Mouse (Mus musculus): ENCODE data around the gene Rap1gap2. TPM values are rescaled to one million over a fixed set of nuclear protein-coding genes. Genes with fewer than 3 reads are reported as not detected.

Rap1gap2 gene
- polyA plus RNA-seq, 1 experiment from 2014 or later: 11.4 TPM

GRCm38 (mm10) chr11:74393489-74393888, 217.2 kb downstream of the Rap1gap2 start:
- no peak overlapping the region for H3K4me3 ChIP-seq (replicated peaks; ENCODE audit: low read depth, low read length)
- H3K4me1 ChIP-seq (replicated peaks; ENCODE audit: insufficient read depth, low read length): no peaks in the 10 kb centered on the region
- H3K4me2 ChIP-seq (ENCODE audit: low read length): no peak overlapping the region
- DNase-seq (ENCODE audit: low spot score) (no peak), ATAC-seq (replicated peaks; ENCODE audit: low FRiP score, low read depth) (no peak)
- no peak for TF ChIP-seq CTCF (IDR thresholded peaks at IDR 0.05; ENCODE audit: low read depth)
- no peak overlapping the region for H3K27ac ChIP-seq
- no peaks in the 10 kb centered on the region for H3K9me3 ChIP-seq (replicated peaks; ENCODE audit: low read length)
- no peak overlapping the region for H3K9ac ChIP-seq (ENCODE audit: low read depth, low read length)
- 89% methylated on average over 5 of the region's 5 CpGs for WGBS
- H3K36me3 ChIP-seq (ENCODE audit: insufficient read depth, low read length): no peaks in the 10 kb centered on the region
- no peaks in the 10 kb centered on the region for H3K27me3 ChIP-seq (ENCODE audit: insufficient read depth, low read length)

- Histone ChIP-seq H3K4me2 (ENCODE audit: low read length) (no peak overlapping the region), H3K36me3 (ENCODE audit: insufficient read depth, low read length) (no peaks in the 10 kb centered on the region), H3K9me3 (replicated peaks; ENCODE audit: low read length) (no peaks in the 10 kb centered on the region), H3K27ac (no peak overlapping the region), H3K9ac (ENCODE audit: low read depth, low read length) (no peak overlapping the region), H3K4me1 (replicated peaks; ENCODE audit: insufficient read depth, low read length) (no peaks in the 10 kb centered on the region), H3K4me3 (replicated peaks; ENCODE audit: low read depth, low read length) (no peak overlapping the region), H3K27me3 (ENCODE audit: insufficient read depth, low read length) (no peaks in the 10 kb centered on the region)
- ATAC-seq (replicated peaks; ENCODE audit: low FRiP score, low read depth) (no peak), DNase-seq (ENCODE audit: low spot score) (no peak)
- WGBS: 70% methylated on average over 6 of the region's 6 CpGs
- no peak for TF ChIP-seq CTCF (IDR thresholded peaks at IDR 0.05; ENCODE audit: low read depth)
Observed at GRCm38 (mm10) chr11:74392903-74393302, 217.8 kb downstream of the Rap1gap2 start.

- Histone ChIP-seq H3K9me3 (replicated peaks; ENCODE audit: low read length) (no peaks in the 10 kb centered on the region), H3K9ac (ENCODE audit: low read depth, low read length) (no peak overlapping the region), H3K36me3 (ENCODE audit: insufficient read depth, low read length) (no peaks in the 10 kb centered on the region), H3K27me3 (ENCODE audit: insufficient read depth, low read length) (no peaks in the 10 kb centered on the region), H3K4me1 (replicated peaks; ENCODE audit: insufficient read depth, low read length) (no peaks in the 10 kb centered on the region), H3K4me3 (replicated peaks; ENCODE audit: low read depth, low read length) (no peak overlapping the region), H3K4me2 (ENCODE audit: low read length) (no peak overlapping the region), H3K27ac (no peak overlapping the region)
- WGBS: 83% methylated on average over 11 of the region's 11 CpGs
- no peak for DNase-seq (ENCODE audit: low spot score)
- no peak for TF ChIP-seq CTCF (IDR thresholded peaks at IDR 0.05; ENCODE audit: low read depth)
- ATAC-seq (replicated peaks; ENCODE audit: low FRiP score, low read depth): no peak
Observed at GRCm38 (mm10) chr11:74391899-74392298, 218.8 kb downstream of the Rap1gap2 start.

GRCm38 (mm10) chr11:74387203-74387602, 223.5 kb downstream of the Rap1gap2 start:
- Histone ChIP-seq H3K4me3 (replicated peaks; ENCODE audit: low read depth, low read length) (no peak overlapping the region), H3K36me3 (ENCODE audit: insufficient read depth, low read length) (no peaks in the 10 kb centered on the region), H3K27ac (no peak overlapping the region), H3K4me1 (replicated peaks; ENCODE audit: insufficient read depth, low read length) (no peaks in the 10 kb centered on the region), H3K27me3 (ENCODE audit: insufficient read depth, low read length) (no peaks in the 10 kb centered on the region), H3K9ac (ENCODE audit: low read depth, low read length) (no peak overlapping the region), H3K4me2 (ENCODE audit: low read length) (no peak overlapping the region), H3K9me3 (replicated peaks; ENCODE audit: low read length) (no peaks in the 10 kb centered on the region)
- WGBS: 72% methylated on average over 5 of the region's 5 CpGs
- ATAC-seq (replicated peaks; ENCODE audit: low FRiP score, low read depth) (no peak), DNase-seq (ENCODE audit: low spot score) (no peak)
- TF ChIP-seq CTCF (IDR thresholded peaks at IDR 0.05; ENCODE audit: low read depth): no peak

GRCm38 (mm10) chr11:74385674-74386073, 225.0 kb downstream of the Rap1gap2 start:
- Histone ChIP-seq H3K9ac (ENCODE audit: low read depth, low read length) (no peak overlapping the region), H3K4me1 (replicated peaks; ENCODE audit: insufficient read depth, low read length) (no peaks in the 10 kb centered on the region), H3K9me3 (replicated peaks; ENCODE audit: low read length) (no peaks in the 10 kb centered on the region), H3K27me3 (ENCODE audit: insufficient read depth, low read length) (no peaks in the 10 kb centered on the region), H3K4me2 (ENCODE audit: low read length) (no peak overlapping the region), H3K36me3 (ENCODE audit: insufficient read depth, low read length) (no peaks in the 10 kb centered on the region), H3K4me3 (replicated peaks; ENCODE audit: low read depth, low read length) (no peak overlapping the region), H3K27ac (no peak overlapping the region)
- no peak for TF ChIP-seq CTCF (IDR thresholded peaks at IDR 0.05; ENCODE audit: low read depth)
- DNase-seq (ENCODE audit: low spot score): no peak
- 45% methylated on average over 9 of the region's 9 CpGs for WGBS
- no peak for ATAC-seq (replicated peaks; ENCODE audit: low FRiP score, low read depth)

- TF ChIP-seq CTCF (IDR thresholded peaks at IDR 0.05; ENCODE audit: low read depth): no peak
- no peaks in the 10 kb centered on the region for H3K27me3 ChIP-seq (ENCODE audit: insufficient read depth, low read length)
- ATAC-seq (replicated peaks; ENCODE audit: low FRiP score, low read depth): no peak
- no peaks in the 10 kb centered on the region for H3K36me3 ChIP-seq (ENCODE audit: insufficient read depth, low read length)
- H3K9me3 ChIP-seq (replicated peaks; ENCODE audit: low read length): no peaks in the 10 kb centered on the region
- no peak overlapping the region for H3K9ac ChIP-seq (ENCODE audit: low read depth, low read length)
- H3K4me2 ChIP-seq (ENCODE audit: low read length): no peak overlapping the region
- WGBS: 44% methylated on average over 4 of the region's 4 CpGs
- no peak overlapping the region for H3K4me3 ChIP-seq (replicated peaks; ENCODE audit: low read depth, low read length)
- H3K4me1 ChIP-seq (replicated peaks; ENCODE audit: insufficient read depth, low read length): no peaks in the 10 kb centered on the region
- no peak for DNase-seq (ENCODE audit: low spot score)
- H3K27ac ChIP-seq: no peak overlapping the region
Observed at GRCm38 (mm10) chr11:74379166-74379873, 231.4 kb downstream of the Rap1gap2 start.

- TF ChIP-seq CTCF (IDR thresholded peaks at IDR 0.05; ENCODE audit: low read depth): peak; percentile 80
- no peak overlapping the region for H3K9ac ChIP-seq (ENCODE audit: low read depth, low read length)
- H3K27me3 ChIP-seq (ENCODE audit: insufficient read depth, low read length): no peaks in the 10 kb centered on the region
- no peak overlapping the region for H3K4me3 ChIP-seq (replicated peaks; ENCODE audit: low read depth, low read length)
- no peak overlapping the region for H3K27ac ChIP-seq
- ATAC-seq (replicated peaks; ENCODE audit: low FRiP score, low read depth) (no peak; the same call in 1 of the 2 replicates), DNase-seq (ENCODE audit: low spot score) (peak; percentile 71)
- no peaks in the 10 kb centered on the region for H3K36me3 ChIP-seq (ENCODE audit: insufficient read depth, low read length)
- H3K4me2 ChIP-seq (ENCODE audit: low read length): no peak overlapping the region
- 71% methylated on average over 3 of the region's 3 CpGs for WGBS
- H3K9me3 ChIP-seq (replicated peaks; ENCODE audit: low read length): no peaks in the 10 kb centered on the region
- H3K4me1 ChIP-seq (replicated peaks; ENCODE audit: insufficient read depth, low read length): no peaks in the 10 kb centered on the region
Observed at GRCm38 (mm10) chr11:74376847-74377246, 233.9 kb downstream of the Rap1gap2 start.

Measured in kidney, postnatal 0 days (tissue).